Mouse (Mus musculus) cerebellum, adult 2 months (tissue): Measurements from ENCODE around the gene Uba52. TPM values are rescaled to one million over a fixed set of nuclear protein-coding genes. Genes with fewer than 3 reads are reported as not detected.
"Not testable (repeated sequence)": the region's sequence is repeated elsewhere in the genome, so short reads cannot be mapped to it uniquely, and the experiment has no call there.

Experiments used
- DNase-seq, 2 experiments: peaks; one replicate each; pipeline ENCODE4 v3.0.0; 2021
- H3K27ac ChIP-seq: fragments of 200-500 bp; 2 replicates; pipeline ENCODE4 v1.5.1; 2012; ENCODE audit warnings: low read length, control low read depth, inconsistent platforms; ENCODE audit not compliant: insufficient read depth
- H3K27me3 ChIP-seq: fragments of 200-500 bp; 2 replicates; pipeline ENCODE4 v1.6.1; 2012; ENCODE audit warnings: inconsistent platforms, mild to moderate bottlenecking, low read length, moderate library complexity; ENCODE audit not compliant: control insufficient read depth, insufficient read depth
- H3K4me1 ChIP-seq: fragments of 200-500 bp; 2 replicates; pipeline ENCODE4 v1.6.1; 2011; ENCODE audit warnings: low read length; ENCODE audit not compliant: control insufficient read depth, insufficient read depth
- H3K4me3 ChIP-seq: fragments of 200-500 bp; replicated peaks from 2 replicates; pipeline ENCODE3; 2011; ENCODE audit warnings: mild to moderate bottlenecking, low read depth, low read length, control low read depth; ENCODE audit not compliant: insufficient read depth
- CTCF ChIP-seq: fragments of 200-500 bp; IDR thresholded peaks from 2 replicates; pipeline ENCODE4 v1.5.1; 2011; ENCODE audit warnings: low read depth, mild to moderate bottlenecking, control low read depth, low read length, moderate library complexity, borderline replicate concordance; ENCODE audit not compliant: insufficient read depth
- POLR2A ChIP-seq: fragments of 200-500 bp; IDR thresholded peaks from 2 replicates; pipeline ENCODE4 v1.6.1; 2011; ENCODE audit warnings: low read length, control low read depth, borderline replicate concordance; ENCODE audit not compliant: insufficient read depth
- WGBS: fragments of 180-500 bp; shearing (Covaris S2); methylation state at CpG from one replicate; pipeline ENCODE4 v1.1.7; 2018; 5-methylcytosine and 5-hydroxymethylcytosine counted together
- polyA plus RNA-seq: library from polyadenylated mRNA; depleted of rRNA; stranded (reverse); fragments of >200 nt; gene quantifications from 2 replicates; pipeline ENCODE4 v1.2.3, GENCODE M21; 2012

The Uba52 gene
- polyA plus RNA-seq, 1 experiment = 977 TPM

- H3K27ac ChIP-seq = no peak overlapping the region
- no peaks in the 10 kb centered on the region for H3K27me3 ChIP-seq
- H3K4me1 ChIP-seq = 0 out of 2 replicates have a peak, but pooled peaks cover 4% of the 10 kb centered on the region
- no peak overlapping the region for H3K4me3 ChIP-seq
- TF ChIP-seq CTCF (no peak), POLR2A (no peak)
- WGBS = 79% methylated on average over 10 of the region's 10 CpGs
- DNase-seq = no peak
Observed at GRCm38 (mm10) chr8:70517940-70518643, 7.5 kb upstream of the Uba52 start.

- H3K27ac ChIP-seq = no peak overlapping the region
- no peak for DNase-seq
- WGBS = 3% methylated on average over 2 of the region's 2 CpGs
- H3K4me1 ChIP-seq = peaks cover 16% of the 10 kb centered on the region
- no peak overlapping the region for H3K4me3 ChIP-seq
- no peaks in the 10 kb centered on the region for H3K27me3 ChIP-seq
- TF ChIP-seq POLR2A (no peak), CTCF (no peak)
Observed at GRCm38 (mm10) chr8:70513441-70513840, 2.8 kb upstream of the Uba52 start.

GRCm38 (mm10) chr8:70512253-70512903 is 1.8 kb upstream of the Uba52 start:
- no peak overlapping the region for H3K27ac ChIP-seq
- H3K4me1 ChIP-seq = peaks cover 16% of the 10 kb centered on the region
- WGBS = 90% methylated on average over 11 of the region's 11 CpGs
- no peak for DNase-seq
- H3K27me3 ChIP-seq = no peaks in the 10 kb centered on the region
- no peak for TF ChIP-seq CTCF
- TF ChIP-seq POLR2A = no peak
- no peak overlapping the region for H3K4me3 ChIP-seq

- no peaks in the 10 kb centered on the region for H3K27me3 ChIP-seq
- 97% methylated on average over 2 of the region's 2 CpGs for WGBS
- no peak for DNase-seq
- TF ChIP-seq CTCF (no peak), POLR2A (no peak)
- H3K27ac ChIP-seq = no peak overlapping the region
- no peak overlapping the region for H3K4me3 ChIP-seq
- H3K4me1 ChIP-seq = peaks cover 16% of the 10 kb centered on the region
Observed at GRCm38 (mm10) chr8:70511770-70512169, 1.2 kb upstream of the Uba52 start.

GRCm38 (mm10) chr8:70511174-70511573 is 573 bp upstream of the Uba52 start:
- H3K27me3 ChIP-seq, DNase-seq: not testable (repeated sequence)
- peak overlapping the region; percentile 94 for H3K4me3 ChIP-seq
- H3K27ac ChIP-seq = 0 out of 2 replicates have a peak overlapping the region, but pooled peaks have one; percentile 83
- peaks cover 16% of the 10 kb centered on the region for H3K4me1 ChIP-seq
- 77% methylated on average over 6 of the region's 6 CpGs for WGBS

- Histone ChIP-seq H3K4me3 (peak overlapping the region; percentile 77), H3K27me3 (no peaks in the 10 kb centered on the region), H3K4me1 (peaks cover 19% of the 10 kb centered on the region), H3K27ac (peak overlapping the region; percentile 37; the same call in 1 of the 2 replicates)
- no peak for DNase-seq
- 9% methylated on average over 25 of the region's 25 CpGs for WGBS
- TF ChIP-seq POLR2A (no peak), CTCF (no peak)
Observed at GRCm38 (mm10) chr8:70509281-70509952, 1.2 kb downstream of the Uba52 start.

- WGBS = 70% methylated on average over 5 of the region's 5 CpGs
- no peak for DNase-seq
- Histone ChIP-seq H3K27me3 (no peaks in the 10 kb centered on the region), H3K4me1 (peaks cover 23% of the 10 kb centered on the region), H3K4me3 (no peak overlapping the region), H3K27ac (no peak overlapping the region)
- TF ChIP-seq POLR2A (no peak), CTCF (no peak)
Observed at GRCm38 (mm10) chr8:70507027-70507393, 3.6 kb downstream of the Uba52 start.

- H3K27me3 ChIP-seq = no peaks in the 10 kb centered on the region
- peak within 1 kb of the TSS; percentile 72 for H3K4me3 ChIP-seq
- no peak within 1 kb of the TSS for H3K27ac ChIP-seq
- 3% methylated on average over 40 of the region's 40 CpGs for WGBS
- peak; percentile 69 for TF ChIP-seq CTCF
- peak; percentile 64 for TF ChIP-seq POLR2A
- DNase-seq = peak; percentile 93 to 96
- peaks cover 27% of the 10 kb centered on the region for H3K4me1 ChIP-seq
Observed at GRCm38 (mm10) chr8:70506328-70507026, 4.1 kb downstream of the Uba52 start, which contains the start of gene Rex1bd. Gene Rex1bd (minus strand): TSS chr8:70506752.
